Mouse (Mus musculus) adrenal gland, postnatal 36 days (tissue): ENCODE results near the gene Gm28038. TPM values are rescaled to one million over a fixed set of nuclear protein-coding genes. Genes with fewer than 3 reads are reported as not detected.
A peak's percentile ranks its signal among the peaks of the same experiment; 100 is the strongest.

Experiments
- DNase-seq, 2 experiments: peaks; one replicate each; pipeline ENCODE4 v3.0.0; 2021; ENCODE audit warnings: mixed read lengths in 1 of 2
- long read RNA-seq, 2 experiments: library from polyadenylated mRNA; stranded (forward); transcript quantifications; one replicate each; pipeline ENCODE4 v2.0.0; 2021; ENCODE audit warnings: borderline sequencing depth in 2 of 2
- total RNA-seq, 2 experiments: library from RNA; stranded (reverse); gene quantifications; 2 replicates each; pipeline ENCODE4 v1.2.3; 2021

Gene Gm28038
- not detected for total RNA-seq
- long read RNA-seq, experiment 1 = 0 reads
- long read RNA-seq, experiment 2 = 0 reads

DNA sequence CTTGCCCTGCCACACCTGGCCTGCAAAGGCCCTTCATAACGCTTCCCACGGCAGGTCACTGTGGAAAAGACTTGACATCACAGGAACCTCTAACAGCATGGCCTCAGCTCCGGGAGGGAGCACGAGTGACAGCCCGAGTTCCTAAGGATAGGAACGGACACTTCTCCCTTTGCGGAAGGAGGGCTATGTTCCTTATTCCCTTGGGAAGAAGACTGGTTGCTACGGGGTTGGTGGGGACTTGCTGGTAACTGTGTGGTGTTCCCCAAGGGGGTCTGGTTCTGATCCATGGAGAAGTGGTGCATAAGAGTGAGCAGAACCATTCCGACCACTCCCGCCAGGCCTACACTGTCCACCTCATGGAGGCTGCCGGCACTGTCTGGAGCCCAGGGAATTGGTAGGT, at the start of gene Gm28038:
Gene Gm28038 (plus strand): TSS at position 301 of the 400 bp plus-strand sequence.
- no peak for DNase-seq

DNA sequence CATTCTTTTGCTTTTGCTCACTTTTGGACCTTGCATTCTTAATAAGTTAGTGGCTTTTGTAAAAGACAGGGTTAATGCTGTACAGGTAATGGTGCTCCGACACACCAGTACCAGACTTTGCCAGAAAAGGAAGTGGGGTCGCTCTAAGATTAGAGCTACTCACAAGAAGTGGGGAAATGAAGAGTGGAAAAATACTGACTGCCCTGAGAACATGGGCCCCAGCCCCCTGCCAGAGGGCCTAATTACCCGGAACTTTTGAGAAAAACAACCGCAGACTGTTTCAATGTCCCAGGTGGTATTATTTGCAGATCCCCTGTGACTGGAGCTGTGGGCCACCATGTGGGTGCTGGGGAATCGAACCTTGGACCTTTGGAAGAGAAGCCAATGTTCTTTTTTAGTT, 45.2 kb upstream of the Gm28038 start:
- no peak for DNase-seq

DNA sequence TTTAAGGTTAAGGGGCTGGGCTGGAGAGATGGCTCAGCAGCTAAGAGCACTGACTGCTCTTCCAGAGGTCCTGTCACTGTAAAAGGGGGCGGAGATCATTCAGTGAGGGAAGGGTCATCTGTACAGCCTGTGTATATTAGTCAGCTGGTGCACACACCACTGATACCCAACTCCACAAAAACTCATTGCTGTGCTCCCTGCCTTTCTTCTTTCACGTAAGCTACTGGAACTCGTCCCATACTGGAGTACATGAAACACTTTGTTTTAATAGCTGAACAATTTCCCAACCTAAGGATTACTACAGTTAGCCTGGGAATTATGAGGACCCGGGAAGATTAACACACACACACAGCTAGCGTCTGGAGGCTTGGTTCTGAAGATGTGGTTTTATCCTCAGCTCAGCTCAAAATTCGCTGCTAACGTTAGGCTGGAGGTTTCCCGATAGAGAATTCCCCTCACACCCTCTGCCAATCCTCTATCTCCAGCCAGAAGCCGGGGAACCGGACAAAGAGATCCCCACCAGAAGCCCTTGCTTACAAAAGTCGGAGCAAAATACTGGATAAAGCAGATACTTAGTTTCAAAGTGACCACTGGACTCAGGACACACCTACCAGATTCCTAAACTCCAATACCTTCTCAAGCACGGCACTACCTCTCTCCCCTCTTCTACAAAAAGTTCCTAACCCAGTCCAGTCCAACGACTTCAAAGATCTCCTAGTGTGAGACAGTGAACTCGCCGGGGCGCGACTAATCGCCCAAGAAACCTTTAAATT, 44.2 kb upstream of the Gm28038 start:
- DNase-seq = peak in 1 of 2 experiments; percentile 18

DNA sequence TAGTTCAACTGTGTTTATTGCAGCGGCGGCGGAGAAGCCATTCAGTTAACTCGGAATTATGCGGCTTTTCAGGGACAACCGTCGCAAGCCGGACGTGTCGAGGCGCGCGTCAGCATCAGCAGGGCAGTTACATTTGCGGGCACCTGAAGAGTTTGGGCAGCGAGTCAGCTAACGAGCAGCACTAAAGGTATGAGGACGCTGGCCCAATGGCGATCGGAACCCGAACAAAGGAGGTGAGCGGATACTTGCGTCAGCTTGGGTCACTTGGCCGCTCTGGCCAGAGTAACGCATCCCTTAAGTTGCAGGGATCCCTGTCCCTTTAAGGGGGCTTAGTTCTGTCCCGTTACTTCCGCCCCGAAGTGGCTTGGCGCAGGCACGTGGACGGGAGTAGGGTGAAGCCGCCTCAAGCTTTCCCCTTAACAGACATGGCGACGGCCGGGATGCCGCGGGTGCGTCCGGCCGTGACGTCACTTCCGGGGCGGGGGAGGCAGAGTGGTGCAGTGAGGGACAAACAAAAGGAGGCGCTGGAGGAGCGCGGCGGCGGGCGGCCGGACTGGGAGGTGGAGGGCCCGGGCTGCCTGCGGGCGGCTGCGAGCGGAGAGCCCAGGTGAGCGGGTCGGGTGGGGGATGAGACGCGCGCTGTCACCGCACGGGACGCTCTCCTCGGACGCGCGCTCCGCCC, 43.5 kb upstream of the Gm28038 start, which contains the start of gene Lrrc8a:
Gene Lrrc8a (plus strand): TSS at position 517 of the 682 bp plus-strand sequence.
- peak; percentile 100 for DNase-seq

DNA sequence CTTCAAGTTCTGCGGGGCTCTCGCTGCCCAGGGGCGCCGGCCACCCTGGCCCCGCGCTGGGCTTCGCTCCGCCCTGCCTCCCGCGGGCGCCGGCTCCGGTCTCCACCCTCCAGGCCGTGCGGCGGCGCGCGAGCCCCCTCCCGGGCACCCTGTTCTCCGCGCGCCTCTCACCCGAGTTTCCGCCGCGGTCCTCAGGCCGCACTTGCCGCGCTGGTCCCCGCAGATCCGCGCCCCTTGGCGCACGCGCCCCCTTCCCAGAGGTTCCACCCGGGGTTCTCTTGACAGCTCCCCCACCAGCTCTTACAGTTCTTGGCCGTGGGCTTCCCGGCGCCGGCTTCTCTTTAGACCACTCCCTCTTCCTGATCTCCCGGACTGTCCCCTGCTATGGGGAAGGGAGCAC, 43.0 kb upstream of the Gm28038 start:
- DNase-seq = peak; percentile 81 to 89

DNA sequence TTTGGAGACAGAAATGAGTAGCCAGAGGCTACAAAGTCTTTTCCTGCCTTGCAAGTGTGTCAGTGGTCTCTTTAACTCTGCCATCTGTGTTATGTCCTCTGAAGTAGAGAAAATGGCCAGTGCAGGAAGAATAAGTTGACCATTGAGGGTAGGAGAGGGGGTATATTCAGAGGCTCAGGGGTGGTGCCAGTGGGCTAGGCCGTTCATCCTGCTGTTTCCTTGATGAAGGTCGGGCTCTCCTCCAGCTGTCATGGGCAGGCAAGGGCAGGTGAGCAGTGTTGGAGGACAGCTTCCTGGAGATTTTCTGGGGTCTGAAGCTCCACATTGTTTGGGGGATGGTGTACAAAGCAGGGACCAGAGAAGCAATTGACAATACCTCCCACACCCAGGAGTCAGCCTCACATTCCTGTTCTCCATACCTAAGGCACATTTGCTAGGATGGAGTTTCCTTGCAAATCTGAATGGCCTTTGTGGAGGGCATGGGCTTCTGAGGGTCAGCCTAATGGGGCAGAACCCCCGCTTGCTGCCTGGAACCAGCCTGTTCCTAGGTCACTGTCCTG, 41.9 kb upstream of the Gm28038 start:
- DNase-seq = no peak

DNA sequence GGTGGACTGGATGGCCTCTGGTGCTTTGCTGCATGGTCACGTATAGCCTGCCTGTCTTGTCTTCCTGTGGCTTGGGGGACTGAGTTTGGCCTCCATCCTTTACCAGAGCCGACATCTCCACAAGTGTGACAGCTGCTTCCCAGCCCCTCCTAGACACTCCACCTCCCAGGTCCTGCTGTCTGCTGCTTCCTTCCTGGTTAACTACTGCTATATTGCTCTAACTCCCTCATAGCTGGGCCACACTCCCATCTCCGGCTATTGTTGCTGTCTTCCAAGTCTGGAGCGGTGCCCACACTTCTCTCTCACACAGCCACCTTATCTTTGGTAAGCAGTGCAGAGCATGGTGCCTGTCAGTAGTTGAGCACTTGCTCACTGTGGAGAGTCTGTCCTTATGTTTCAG, 41.1 kb upstream of the Gm28038 start:
- peak; percentile 48 to 66 for DNase-seq

DNA sequence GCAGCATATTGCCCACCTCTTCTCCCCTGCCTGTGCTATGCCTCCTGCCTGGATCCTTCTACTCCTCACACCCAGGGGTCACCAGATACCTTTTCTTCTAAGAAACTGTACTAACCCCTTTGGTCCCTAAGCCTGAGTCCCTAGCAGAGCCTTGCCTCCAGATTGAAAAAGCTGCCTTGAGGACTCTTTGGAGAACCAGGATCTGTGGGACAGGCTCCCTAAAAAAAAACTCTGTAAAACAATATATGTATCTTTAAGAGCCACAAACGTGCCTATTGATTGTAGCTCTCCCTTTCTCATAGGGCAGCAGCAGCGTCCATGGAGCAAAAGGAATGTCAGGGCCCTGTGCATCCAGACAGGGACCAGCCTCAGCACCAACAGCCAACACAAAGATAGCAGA, 40.6 kb upstream of the Gm28038 start, which contains the start of gene Gm28035:
Gene Gm28035 (plus strand): TSS at position 301 of the 400 bp plus-strand sequence.
- no peak for DNase-seq

DNA sequence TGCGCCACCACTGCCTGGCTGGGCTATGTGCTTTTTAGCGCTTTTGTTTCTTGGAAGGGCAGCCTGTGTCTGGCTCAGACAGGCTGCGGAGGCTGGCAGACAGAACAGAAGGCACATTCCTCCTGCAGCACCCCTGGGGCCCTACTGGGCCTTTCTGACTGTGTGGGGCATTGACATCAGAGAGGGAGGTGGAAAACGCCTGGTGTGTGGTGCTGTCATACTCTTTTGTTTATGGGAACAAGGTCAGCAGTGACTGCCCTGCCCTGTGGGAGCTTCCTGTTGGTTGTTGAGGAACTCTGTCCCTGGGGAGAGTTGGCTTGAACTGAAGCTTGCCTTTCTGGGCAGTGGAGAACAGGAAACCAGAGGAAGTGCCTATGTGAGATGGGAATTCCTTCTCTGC, 38.3 kb upstream of the Gm28038 start:
- DNase-seq = peak; percentile 79 to 82

DNA sequence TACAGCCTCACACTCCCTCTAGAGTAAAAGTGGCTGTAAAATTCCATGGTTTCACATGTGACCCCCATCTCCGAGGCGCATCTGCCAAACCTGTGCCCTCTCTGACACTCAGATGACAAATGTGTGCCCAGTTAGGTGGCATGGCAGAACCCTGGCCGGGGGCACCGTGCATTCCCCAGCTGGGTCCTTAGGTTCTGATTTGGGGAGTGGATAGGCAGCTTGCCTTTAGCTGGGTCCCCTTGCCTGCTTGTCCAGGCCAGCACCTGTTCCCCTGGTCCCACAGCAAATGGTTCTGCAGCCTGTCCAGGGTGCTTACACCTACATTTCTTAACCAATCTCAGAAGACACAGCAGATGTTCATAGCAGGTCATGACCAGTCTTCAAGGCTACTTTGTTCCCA, 37.5 kb upstream of the Gm28038 start:
- DNase-seq = no peak

DNA sequence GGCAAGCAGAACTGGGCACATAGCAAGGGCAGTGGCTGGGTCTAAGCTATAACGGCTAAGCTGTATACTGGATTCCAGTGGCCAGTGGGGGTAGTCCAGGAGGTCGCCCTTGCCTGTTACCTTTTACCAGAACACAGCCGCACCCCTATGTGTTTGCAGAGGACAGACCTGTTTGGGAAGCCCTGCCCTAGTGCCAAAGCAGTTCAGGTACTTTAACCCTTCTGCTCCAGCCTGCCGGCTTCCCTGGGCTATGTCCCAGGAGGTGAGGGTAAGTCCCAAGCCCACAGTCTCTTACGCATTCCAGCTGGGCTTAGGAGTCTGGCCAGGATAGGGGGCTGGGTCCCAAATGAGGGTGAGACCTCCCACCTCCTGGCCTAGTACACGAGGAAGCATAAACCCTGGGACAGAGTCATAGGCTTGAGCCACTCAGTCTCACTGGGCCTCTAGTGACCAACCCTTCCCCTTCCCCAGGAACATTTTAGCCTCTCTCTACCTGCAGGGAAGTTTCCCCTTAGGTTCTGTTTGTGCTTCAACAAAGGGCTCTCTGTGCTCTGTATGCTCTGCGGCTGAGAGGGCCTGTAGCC, 36.2 kb upstream of the Gm28038 start:
- no peak for DNase-seq

DNA sequence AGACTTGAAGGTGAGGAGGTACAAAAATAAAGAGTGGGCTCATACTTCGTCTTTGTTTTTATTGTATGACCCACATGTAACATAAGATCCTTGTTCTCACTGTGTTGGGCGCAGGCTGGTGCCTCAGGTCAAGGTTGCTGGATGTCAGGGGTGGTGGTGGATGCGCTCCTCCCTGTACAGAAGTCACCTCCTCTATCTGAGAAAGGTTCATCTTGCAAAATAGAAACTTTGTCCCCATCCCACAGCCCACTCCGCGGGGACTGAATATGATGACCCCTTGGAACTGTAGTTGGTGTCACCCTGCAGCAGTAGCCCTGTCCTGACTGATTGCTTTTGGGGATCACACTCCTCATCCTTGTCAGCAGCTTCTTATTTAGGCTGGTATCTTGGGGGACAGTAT, 33.8 kb upstream of the Gm28038 start:
- DNase-seq = no peak

DNA sequence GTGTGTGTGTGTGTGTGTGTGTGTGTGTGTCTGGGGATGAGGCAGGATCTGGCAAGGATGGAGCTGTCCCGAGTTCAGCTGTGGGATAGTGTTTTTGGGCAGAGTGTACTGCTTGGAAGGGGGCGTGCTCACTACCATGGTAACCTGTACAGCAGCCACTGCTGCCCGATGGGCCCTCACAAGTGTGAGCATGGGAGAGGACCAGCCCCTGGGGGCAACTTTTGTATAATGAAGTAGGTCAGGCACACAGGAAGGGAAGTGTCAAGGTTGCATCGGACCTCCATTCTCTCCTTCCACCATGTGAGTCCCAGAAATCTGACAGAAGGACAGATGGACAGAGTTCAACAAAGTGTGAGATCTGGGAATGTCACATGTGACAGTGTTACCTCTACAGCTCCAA, 33.2 kb upstream of the Gm28038 start:
- no peak for DNase-seq

DNA sequence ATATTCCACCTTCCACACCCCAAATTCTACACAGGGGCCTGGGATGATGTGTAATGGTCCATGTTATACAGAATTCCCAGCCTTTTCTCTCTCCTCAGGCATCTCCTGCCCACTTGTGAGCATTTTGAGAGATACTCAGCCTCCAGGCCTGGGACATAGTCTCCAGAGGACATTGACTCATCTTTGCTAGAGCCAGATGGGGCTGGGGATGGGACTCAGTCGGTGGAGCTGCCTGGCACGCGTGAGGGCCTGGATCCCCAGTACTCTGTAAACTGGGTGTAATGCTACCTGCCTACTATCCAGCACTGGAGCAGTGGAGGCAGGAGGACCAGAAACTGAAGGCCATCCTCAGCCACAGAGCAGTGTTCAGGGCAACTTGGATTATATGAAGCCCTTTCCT, 31.7 kb upstream of the Gm28038 start:
- no peak for DNase-seq

DNA sequence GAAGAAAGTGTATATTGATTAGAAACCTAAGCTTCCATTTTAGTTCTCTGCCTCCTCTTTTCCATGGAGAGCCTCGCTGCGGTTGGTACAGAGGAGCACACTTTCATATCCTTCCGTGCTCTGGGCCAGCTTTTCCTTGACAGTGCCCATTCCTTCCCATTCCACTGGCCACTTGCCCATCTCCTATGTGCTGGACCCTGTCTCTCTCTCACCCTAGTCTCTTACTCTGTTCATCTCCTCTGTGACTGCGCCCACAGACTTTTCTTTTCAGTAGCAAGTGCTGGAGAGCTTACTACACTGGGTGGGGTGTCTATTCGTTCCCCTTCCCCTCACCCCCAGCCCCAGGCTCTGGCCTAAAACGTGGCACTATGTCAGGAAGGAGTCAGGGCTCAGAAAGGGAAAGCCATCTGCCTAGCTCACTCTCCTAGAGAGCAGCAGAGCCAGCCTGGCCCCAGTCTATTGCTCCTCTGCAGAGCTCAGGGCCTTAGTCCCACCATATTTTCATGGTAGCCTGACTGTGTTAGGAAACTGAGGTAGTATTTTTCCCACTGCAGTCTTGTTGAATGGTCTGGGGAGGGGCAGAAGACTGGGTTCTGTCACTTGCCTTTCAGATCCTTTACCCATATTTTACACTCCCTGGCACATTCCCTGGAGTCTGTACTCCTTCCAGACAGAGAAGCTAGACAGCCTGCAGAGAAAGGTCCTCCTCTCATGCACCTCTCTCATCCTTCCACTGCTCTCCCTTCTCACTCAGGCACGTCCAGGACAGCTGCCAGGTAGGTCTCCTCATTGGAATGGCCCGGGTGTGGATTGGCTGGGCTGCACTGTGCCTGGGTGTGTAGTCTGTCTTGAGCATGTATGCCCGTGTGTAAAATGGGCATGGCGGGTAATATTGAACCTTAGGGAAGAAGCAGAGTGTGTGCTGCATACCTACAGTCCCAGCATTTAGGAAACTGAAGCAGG, 30.4 kb upstream of the Gm28038 start:
- no peak for DNase-seq

DNA sequence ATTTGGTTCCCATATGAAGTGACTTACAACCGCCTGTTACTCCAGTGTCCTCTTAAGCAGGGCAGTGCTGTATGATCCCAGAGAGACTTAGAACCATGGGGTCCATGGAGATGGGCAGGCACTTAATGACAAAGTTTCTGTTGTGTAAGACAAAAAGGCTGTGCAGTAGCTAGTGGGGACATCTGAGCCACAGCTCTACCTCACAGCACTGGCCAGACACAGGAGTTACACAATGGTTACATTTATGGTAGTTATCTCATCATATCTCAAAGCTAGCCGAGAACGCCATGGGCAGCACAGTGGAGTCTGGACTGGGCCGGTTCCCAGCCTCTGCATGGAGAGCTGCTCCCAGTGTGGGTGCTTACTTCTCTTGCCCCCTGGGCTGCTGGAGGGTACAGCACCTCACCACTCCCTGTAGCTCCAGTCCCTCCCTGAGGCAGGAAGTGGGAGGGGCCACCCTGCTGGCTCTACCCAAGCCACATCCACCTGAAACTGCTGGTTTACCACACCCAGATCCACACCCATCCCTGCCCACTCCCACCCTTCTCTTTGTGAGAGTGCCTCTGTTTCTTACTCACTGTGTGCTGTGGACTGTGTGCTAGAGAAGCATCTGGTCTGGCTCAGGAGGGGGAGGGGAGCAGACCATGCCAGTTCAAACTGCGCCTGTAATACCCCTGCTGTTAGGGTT, 29.3 kb upstream of the Gm28038 start:
- DNase-seq = peak in 1 of 2 experiments; percentile 57

DNA sequence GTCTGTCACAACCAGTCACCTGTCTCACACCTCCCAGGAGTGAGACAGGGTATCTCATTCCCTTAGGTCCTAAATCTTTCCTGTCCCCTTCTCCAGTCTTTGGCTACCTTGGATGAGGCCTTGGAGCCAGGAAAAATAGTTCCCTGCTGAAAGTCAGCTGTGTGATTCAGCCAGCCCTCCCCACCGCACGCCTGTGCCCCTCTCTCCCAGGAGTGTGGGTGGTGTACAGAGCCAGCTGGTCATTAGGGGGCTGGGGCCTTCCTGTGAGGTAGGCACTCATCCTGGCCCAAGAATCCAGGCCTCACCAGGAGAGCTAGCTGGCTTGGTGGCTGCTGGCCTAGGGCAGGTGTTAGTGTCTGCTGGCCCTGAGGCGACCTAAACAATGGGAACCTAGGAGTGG, 28.3 kb upstream of the Gm28038 start:
- DNase-seq = peak; percentile 64 to 67

DNA sequence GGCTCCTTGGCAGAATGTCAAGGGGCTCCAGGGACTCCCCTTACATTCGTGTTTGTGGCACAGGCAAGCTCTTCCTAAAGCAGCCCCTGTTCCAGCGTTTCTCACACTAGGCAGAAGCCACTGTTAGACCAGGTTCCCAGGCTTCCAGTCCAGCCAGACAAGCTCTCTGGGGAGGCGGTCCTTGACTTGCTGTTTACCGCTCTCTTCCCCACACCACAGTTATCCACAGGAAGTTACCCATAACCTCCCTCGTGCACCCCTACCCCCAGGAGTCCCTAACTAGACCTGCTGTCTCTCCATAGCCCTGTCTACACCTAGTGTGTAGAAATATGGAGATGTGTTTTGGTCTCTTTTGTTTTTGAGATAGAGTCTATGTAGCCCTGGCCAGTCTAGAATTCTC, 27.0 kb upstream of the Gm28038 start:
- no peak for DNase-seq

DNA sequence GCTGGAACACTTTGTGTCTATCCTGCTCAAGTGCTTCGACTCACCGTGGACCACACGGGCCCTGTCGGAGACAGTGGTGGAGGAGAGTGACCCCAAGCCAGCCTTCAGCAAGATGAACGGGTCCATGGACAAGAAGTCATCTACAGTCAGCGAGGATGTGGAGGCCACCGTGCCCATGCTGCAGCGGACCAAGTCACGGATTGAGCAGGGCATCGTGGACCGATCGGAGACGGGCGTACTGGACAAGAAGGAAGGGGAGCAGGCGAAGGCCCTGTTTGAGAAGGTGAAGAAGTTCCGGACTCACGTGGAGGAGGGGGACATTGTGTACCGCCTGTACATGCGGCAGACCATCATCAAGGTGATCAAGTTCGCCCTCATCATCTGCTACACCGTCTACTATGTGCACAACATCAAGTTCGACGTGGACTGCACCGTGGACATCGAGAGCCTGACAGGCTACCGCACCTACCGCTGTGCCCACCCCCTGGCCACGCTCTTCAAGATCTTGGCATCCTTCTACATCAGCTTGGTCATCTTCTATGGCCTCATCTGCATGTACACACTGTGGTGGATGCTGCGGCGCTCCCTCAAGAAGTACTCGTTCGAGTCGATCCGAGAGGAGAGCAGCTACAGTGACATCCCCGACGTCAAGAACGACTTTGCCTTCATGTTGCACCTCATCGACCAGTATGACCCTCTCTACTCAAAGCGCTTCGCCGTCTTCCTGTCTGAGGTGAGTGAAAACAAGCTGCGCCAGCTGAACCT, 25.0 kb upstream of the Gm28038 start:
- no peak for DNase-seq
